Mouse (Mus musculus) MEL (cell line): ENCODE data around the gene Med9. TPM values are rescaled to one million over a fixed set of nuclear protein-coding genes. Genes with fewer than 3 reads are reported as not detected.

Experiments used
- DNase-seq: peaks from one replicate; pipeline ENCODE4 v3.0.0; 2011; ENCODE audit warnings: low read depth, low spot score
- H3K27ac ChIP-seq: 2 replicates; pipeline ENCODE4 v1.5.1; 2012; ENCODE audit warnings: low read depth, mild to moderate bottlenecking, control low read depth, low read length, moderate library complexity; ENCODE audit not compliant: control insufficient read depth
- H3K27me3 ChIP-seq, 2 experiments: fragments of 150-350 bp in 1 of 2; sonication (generic) in 1 of 2; 2 replicates each; pipeline ENCODE4 v1.6.1; 2012; ENCODE audit warnings: low read length in 2 of 2, mild to moderate bottlenecking in 2 of 2, improper control_type of control experiment in 1 of 2, moderate library complexity in 1 of 2; ENCODE audit not compliant: insufficient read depth in 2 of 2, control insufficient read depth in 1 of 2
- H3K36me3 ChIP-seq, 2 experiments: 2 replicates each; pipeline ENCODE4 v1.6.1; 2012 to 2014; ENCODE audit warnings: low read length in 2 of 2, improper control_type of control experiment in 1 of 2, inconsistent platforms in 1 of 2, mild to moderate bottlenecking in 1 of 2; ENCODE audit not compliant: insufficient read depth in 2 of 2, control insufficient read depth in 1 of 2
- H3K4me1 ChIP-seq, 2 experiments: fragments of 150-350 bp in 1 of 2; sonication (generic) in 1 of 2; 2 replicates each; pipeline ENCODE4 v1.6.1; 2012; ENCODE audit warnings: low read length in 2 of 2, improper control_type of control experiment in 1 of 2, mild to moderate bottlenecking in 1 of 2; ENCODE audit not compliant: insufficient read depth in 2 of 2, control insufficient read depth in 1 of 2
- H3K4me3 ChIP-seq, 2 experiments: fragments of 150-350 bp in 1 of 2; sonication (generic) in 1 of 2; 2 replicates each; pipeline ENCODE4 v1.5.1; 2012; ENCODE audit warnings: low read depth in 2 of 2, low read length in 2 of 2, mild to moderate bottlenecking in 2 of 2, moderate library complexity in 2 of 2, control low read depth in 1 of 2, improper control_type of control experiment in 1 of 2; ENCODE audit not compliant: control insufficient read depth in 1 of 2, insufficient read depth in 1 of 2
- H3K79me2 ChIP-seq: 2 replicates; pipeline ENCODE4 v1.6.1; 2012; ENCODE audit warnings: mild to moderate bottlenecking, low read length, moderate library complexity; ENCODE audit not compliant: control insufficient read depth, poor library complexity, insufficient read depth
- H3K9ac ChIP-seq: 2 replicates; pipeline ENCODE4 v1.6.1; 2012; ENCODE audit warnings: low read depth, mild to moderate bottlenecking, control low read depth, low read length, moderate library complexity; ENCODE audit not compliant: control insufficient read depth, poor library complexity, severe bottlenecking
- H3K9me3 ChIP-seq: fragments of 150-350 bp; sonication (generic); replicated peaks from 2 replicates; pipeline ENCODE4 v1.6.1; 2012; ENCODE audit warnings: mild to moderate bottlenecking, low read length, improper control_type of control experiment, moderate library complexity; ENCODE audit not compliant: insufficient read depth
- CHD2 ChIP-seq: IDR thresholded peaks from 2 replicates; pipeline ENCODE4 v1.6.1; 2011; ENCODE audit warnings: low read length, improper control_type of control experiment
- CTCF ChIP-seq, 3 experiments: IDR thresholded peaks in 2 of 3; conservative IDR thresholded peaks in 1 of 3; 2 replicates each; pipeline ENCODE4 v1.5.1; 2011 to 2012; ENCODE audit warnings: low read length in 3 of 3, low read depth in 2 of 3, mild to moderate bottlenecking in 2 of 3, improper control_type of control experiment in 1 of 3, inconsistent platforms in 1 of 3, mixed read lengths in 1 of 3, moderate library complexity in 1 of 3; ENCODE audit not compliant: control insufficient read depth in 1 of 3, insufficient read depth in 1 of 3, poor library complexity in 1 of 3, severe bottlenecking in 1 of 3
- ELF1 ChIP-seq: IDR thresholded peaks from 2 replicates; pipeline ENCODE4 v1.6.1; 2014; ENCODE audit warnings: low read depth, mild to moderate bottlenecking, inconsistent platforms, low read length, improper control_type of control experiment, moderate library complexity
- GATA1 ChIP-seq: IDR thresholded peaks from 2 replicates; pipeline ENCODE4 v1.6.1; 2011; ENCODE audit warnings: low read depth, low read length, improper control_type of control experiment
- JUND ChIP-seq: IDR thresholded peaks from 2 replicates; pipeline ENCODE4 v1.6.1; 2011; ENCODE audit warnings: low read depth, mild to moderate bottlenecking, improper control_type of control experiment, low read length
- MAFK ChIP-seq: IDR thresholded peaks from 2 replicates; pipeline ENCODE4 v1.6.1; 2011; ENCODE audit warnings: low read depth, mild to moderate bottlenecking, low read length, improper control_type of control experiment, borderline replicate concordance
- MEF2A ChIP-seq: IDR thresholded peaks from 2 replicates; pipeline ENCODE4 v1.6.1; 2014; ENCODE audit warnings: low read depth, mild to moderate bottlenecking, inconsistent platforms, low read length, improper control_type of control experiment; ENCODE audit not compliant: poor library complexity, insufficient replicate concordance, severe bottlenecking; ENCODE audit errors: extremely low read depth
- MYB ChIP-seq: IDR thresholded peaks from 2 replicates; pipeline ENCODE4 v1.6.1; 2011; ENCODE audit warnings: mild to moderate bottlenecking, low read depth, low read length, improper control_type of control experiment
- MYC ChIP-seq: IDR thresholded peaks from 2 replicates; pipeline ENCODE4 v1.6.1; 2011; ENCODE audit warnings: low read depth, mild to moderate bottlenecking, low read length, improper control_type of control experiment, moderate library complexity
- NELFE ChIP-seq: IDR thresholded peaks from 2 replicates; pipeline ENCODE4 v1.6.1; 2011; ENCODE audit warnings: low read depth, low read length, improper control_type of control experiment
- POLR2A ChIP-seq, 2 experiments: IDR thresholded peaks; 2 replicates each; pipeline ENCODE4 v1.6.1; 2011 to 2012; ENCODE audit warnings: low read length in 2 of 2, mild to moderate bottlenecking in 2 of 2, control low read depth in 1 of 2, improper control_type of control experiment in 1 of 2, low read depth in 1 of 2, moderate library complexity in 1 of 2; ENCODE audit not compliant: control insufficient read depth in 1 of 2, insufficient read depth in 1 of 2, poor library complexity in 1 of 2
- POLR2AphosphoS2 ChIP-seq: IDR thresholded peaks from 2 replicates; pipeline ENCODE4 v1.6.1; 2011; ENCODE audit warnings: low read length, improper control_type of control experiment
- RAD21 ChIP-seq: IDR thresholded peaks from 2 replicates; pipeline ENCODE4 v1.6.1; 2011; ENCODE audit warnings: mild to moderate bottlenecking, low read depth, low read length, improper control_type of control experiment
- RCOR1 ChIP-seq: IDR thresholded peaks from 2 replicates; pipeline ENCODE4 v1.6.1; 2012; ENCODE audit warnings: low read depth, mild to moderate bottlenecking, inconsistent platforms, low read length, improper control_type of control experiment
- TBP ChIP-seq: IDR thresholded peaks from 2 replicates; pipeline ENCODE4 v1.8.0; 2011; ENCODE audit warnings: low read depth, low read length, improper control_type of control experiment
- TCF12 ChIP-seq: IDR thresholded peaks from 2 replicates; pipeline ENCODE4 v1.6.1; 2014; ENCODE audit warnings: low read depth, mild to moderate bottlenecking, inconsistent platforms, low read length, improper control_type of control experiment, moderate library complexity
- UBTF ChIP-seq: IDR thresholded peaks from 2 replicates; pipeline ENCODE4 v1.6.1; 2012; ENCODE audit warnings: low read depth, mild to moderate bottlenecking, inconsistent platforms, low read length, improper control_type of control experiment, moderate library complexity, borderline replicate concordance; ENCODE audit not compliant: insufficient read depth
- USF1 ChIP-seq: IDR thresholded peaks from 2 replicates; pipeline ENCODE4 v1.6.1; 2014; ENCODE audit warnings: low read depth, mild to moderate bottlenecking, inconsistent platforms, low read length, improper control_type of control experiment, moderate library complexity
- ZC3H11A ChIP-seq: IDR thresholded peaks from 2 replicates; pipeline ENCODE4 v1.6.1; 2012; ENCODE audit warnings: low read depth, mild to moderate bottlenecking, inconsistent platforms, low read length, improper control_type of control experiment
- ZKSCAN1 ChIP-seq: IDR thresholded peaks from 2 replicates; pipeline ENCODE4 v1.6.1; 2012; ENCODE audit warnings: low read depth, mild to moderate bottlenecking, inconsistent platforms, low read length, improper control_type of control experiment, moderate library complexity
- ZMIZ1 ChIP-seq: IDR thresholded peaks from 2 replicates; pipeline ENCODE4 v1.6.1; 2012; ENCODE audit warnings: low read depth, mild to moderate bottlenecking, inconsistent platforms, low read length, improper control_type of control experiment, moderate library complexity
- polyA plus RNA-seq, 2 experiments: library from polyadenylated mRNA; stranded (reverse) in 1 of 2; unstranded in 1 of 2; fragments of >175 nt in 1 of 2; fragments of >200 nt in 1 of 2; gene quantifications; 2 replicates each; pipeline versions ENCODE4 v1.2.1 to v1.2.4; 2012; ENCODE audit warnings: low replicate concordance in 2 of 2, low read depth in 1 of 2; ENCODE audit not compliant: insufficient read length in 2 of 2, insufficient read depth in 1 of 2, missing spikeins in 1 of 2
- total RNA-seq: library from RNA; depleted of rRNA; stranded (reverse); fragments of 300-350 nt; gene quantifications from 2 replicates; pipeline ENCODE4 v1.2.3, GENCODE M21; 2012

The Med9 gene
- total and polyA plus RNA-seq, 3 experiments: 46.8 to 48.4 TPM; not detected in 1

DNA sequence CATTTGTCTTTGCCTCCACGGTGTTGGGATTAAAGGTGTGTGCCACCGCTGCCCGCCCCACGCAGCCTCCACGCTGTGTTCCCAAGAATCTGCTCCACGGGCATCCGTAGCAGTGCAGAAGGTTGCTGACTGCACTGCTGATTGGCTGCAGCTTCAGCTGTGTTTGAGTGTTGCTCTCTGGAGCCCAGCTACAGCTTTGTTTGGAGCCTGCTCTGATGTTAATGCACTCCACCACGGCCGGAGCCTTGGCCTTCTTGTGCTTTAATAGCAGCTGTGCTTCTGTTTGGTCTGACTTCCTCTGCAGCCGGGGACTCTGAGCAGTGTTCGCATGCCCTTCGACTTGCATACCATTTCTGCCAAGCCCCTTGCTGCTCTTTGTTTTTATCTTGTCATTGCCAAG lies 14.1 kb upstream of the Med9 start:
- TF ChIP-seq GATA1 (no peak), ZKSCAN1 (no peak), MYC (no peak), TCF12 (no peak), ELF1 (no peak), POLR2AphosphoS2 (no peak), RCOR1 (no peak), RAD21 (no peak), USF1 (no peak), MAFK (no peak), ZC3H11A (no peak), CHD2 (no peak), MEF2A (no peak), NELFE (no peak), UBTF (no peak), JUND (no peak), ZMIZ1 (no peak), CTCF (IDR thresholded peaks at IDR 0.05 in 2 of 3, conservative IDR thresholded peaks at IDR 0.05 in 1 of 3; ENCODE audit: control insufficient read depth in 1 of 3, insufficient read depth in 1 of 3, low read depth in 2 of 3, low read length in 3 of 3, poor library complexity in 1 of 3, severe bottlenecking in 1 of 3) (no peak)
- peaks cover 0 to 4% of the 10 kb centered on the region in 2 experiments; a peak in 1 of 4 replicates for H3K36me3 ChIP-seq

DNA sequence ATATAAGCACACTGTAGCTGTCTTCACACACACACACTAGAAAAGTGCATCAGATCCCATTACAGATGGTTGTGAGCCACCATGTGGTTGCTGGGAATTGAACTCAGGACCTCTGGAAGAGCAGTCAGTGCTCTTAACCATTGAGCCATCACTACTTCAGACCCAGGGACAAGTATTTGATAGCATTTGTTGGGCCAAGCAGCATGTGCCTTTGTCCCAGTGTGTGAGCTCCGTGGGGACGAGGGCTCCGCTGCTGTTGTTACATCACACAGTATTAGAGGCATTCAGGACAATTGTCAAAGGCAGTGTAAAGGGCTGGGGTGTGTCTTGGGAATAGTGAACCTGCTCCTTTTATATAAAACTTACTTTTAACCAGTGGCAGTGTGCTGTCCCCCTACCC lies 11.0 kb upstream of the Med9 start:
- no peak for TF ChIP-seq MYB
- TF ChIP-seq UBTF: no peak
- TF ChIP-seq POLR2A (IDR thresholded peaks at IDR 0.05; ENCODE audit: control insufficient read depth in 1 of 2, insufficient read depth in 1 of 2, low read depth in 1 of 2, low read length in 2 of 2, poor library complexity in 1 of 2): no peak
- peak; percentile 85 for TF ChIP-seq TBP
- no peak for TF ChIP-seq CTCF (IDR thresholded peaks at IDR 0.05 in 2 of 3, conservative IDR thresholded peaks at IDR 0.05 in 1 of 3; ENCODE audit: control insufficient read depth in 1 of 3, insufficient read depth in 1 of 3, low read depth in 2 of 3, low read length in 3 of 3, poor library complexity in 1 of 3, severe bottlenecking in 1 of 3)
- TF ChIP-seq ZMIZ1: no peak
- TF ChIP-seq MEF2A: no peak

More for the DNA sequence above, 14.1 kb upstream of the Med9 start:
- no peak overlapping the region for H3K9ac ChIP-seq
- peaks cover 5 to 8% of the 10 kb centered on the region in 2 experiments; a peak in 3 of 4 replicates for H3K27me3 ChIP-seq
- no peaks in the 10 kb centered on the region for H3K79me2 ChIP-seq
- DNase-seq: no peak
- no peak overlapping the region for H3K27ac ChIP-seq
- peaks cover 0 to 6% of the 10 kb centered on the region in 2 experiments; a peak in 3 of 4 replicates for H3K4me1 ChIP-seq
- H3K9me3 ChIP-seq: no peaks in the 10 kb centered on the region
- H3K4me3 ChIP-seq: no peak overlapping the region

More for the DNA sequence above, 11.0 kb upstream of the Med9 start:
- H3K27me3 ChIP-seq: no peaks in the 10 kb centered on the region
- H3K9ac ChIP-seq: no peak overlapping the region
- no peaks in the 10 kb centered on the region for H3K79me2 ChIP-seq
- no peaks in the 10 kb centered on the region for H3K9me3 ChIP-seq
- H3K4me1 ChIP-seq: peaks cover 10 to 25% of the 10 kb centered on the region in 2 experiments
- no peak for DNase-seq
- H3K36me3 ChIP-seq: peaks cover 0 to 21% of the 10 kb centered on the region in 2 experiments; a peak in 2 of 4 replicates
- H3K27ac ChIP-seq: no peak overlapping the region
- no peak overlapping the region for H3K4me3 ChIP-seq
